In the genomic region with DNA sequence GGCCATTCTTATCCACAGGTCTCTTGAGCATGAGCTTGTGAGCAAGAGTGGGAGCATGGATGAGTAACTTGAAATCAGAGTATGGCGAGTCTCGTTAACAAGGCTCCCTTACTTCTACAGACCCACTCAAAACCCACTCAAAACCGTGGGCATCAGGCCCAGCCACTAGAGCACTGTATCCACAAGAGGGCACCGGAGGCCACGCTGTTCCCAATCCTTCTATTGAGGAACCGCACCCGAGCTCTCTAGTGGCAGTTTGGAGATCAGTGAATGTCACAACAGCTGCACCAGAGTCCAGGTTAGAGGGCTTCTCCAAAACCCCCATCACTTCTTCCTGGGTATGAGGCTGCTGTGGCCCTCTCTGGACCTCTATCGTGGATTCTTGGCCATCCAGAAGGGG, we compare ENCODE assay signal across 8 mouse cellular contexts. TPM values are rescaled to one million over a fixed set of nuclear protein-coding genes. Genes with fewer than 3 reads are reported as not detected.
DNase-seq lines count a peak whose midpoint lies in the region; TF ChIP-seq lines count a peak whose summit lies in the region.

No protein-coding gene starts in this region.

- H3K9ac ChIP-seq in MEL (ENCODE audit: control insufficient read depth, low read depth, low read length, poor library complexity, severe bottlenecking): no peak overlapping the region

- no peak for TF ChIP-seq POLR2A in MEL (IDR thresholded peaks at IDR 0.05; ENCODE audit: control insufficient read depth in 1 of 2, insufficient read depth in 1 of 2, low read depth in 1 of 2, low read length in 2 of 2, poor library complexity in 1 of 2)

- intact Hi-C loops in heart, postnatal 10 days (cut with DNase I): loop anchor here (1.0 kb wide), 1 partner anchor 184 kb away; no protein-coding TSS in a partner anchor

- TF ChIP-seq CTCF in MEL (IDR thresholded peaks at IDR 0.05 in 2 of 3, conservative IDR thresholded peaks at IDR 0.05 in 1 of 3; ENCODE audit: control insufficient read depth in 1 of 3, insufficient read depth in 1 of 3, low read depth in 2 of 3, low read length in 3 of 3, poor library complexity in 1 of 3, severe bottlenecking in 1 of 3): peak in 1 of 3 experiments; percentile 17; a peak in 1 of 6 replicates

- no peak overlapping the region for H3K27ac ChIP-seq in MEL (ENCODE audit: control insufficient read depth, low read depth, low read length)

- no peak for TF ChIP-seq EP300 in MEL (IDR thresholded peaks at IDR 0.05; ENCODE audit: low read depth in 1 of 2, low read length in 2 of 2)

- H3K9me3 ChIP-seq in MEL (replicated peaks; ENCODE audit: insufficient read depth, low read length): no peaks in the 10 kb centered on the region

- no peaks in the 10 kb centered on the region for H3K79me2 ChIP-seq in MEL (ENCODE audit: control insufficient read depth, insufficient read depth, low read length, poor library complexity)

- H3K27me3 ChIP-seq in MEL (ENCODE audit: control insufficient read depth in 1 of 2, insufficient read depth in 2 of 2, low read length in 2 of 2): no peaks in the 10 kb centered on the region

- TF ChIP-seq RAD21 in MEL (IDR thresholded peaks at IDR 0.05; ENCODE audit: low read depth, low read length): no peak

- no peaks in the 10 kb centered on the region for H3K36me3 ChIP-seq in MEL (ENCODE audit: control insufficient read depth in 1 of 2, insufficient read depth in 2 of 2, low read length in 2 of 2)

- DNase-seq in cerebellum, adult 11 months: peak; percentile 20
- DNase-seq in cerebellum, adult 11-12 months: no peak
- DNase-seq in MEL (ENCODE audit: low read depth, low spot score): no peak
- DNase-seq in embryo, embryonic 10 days (ENCODE audit: low spot score): peak; percentile 77
- peak; percentile 56 to 78 for DNase-seq in heart, postnatal 10 days
- DNase-seq in layer of hippocampus, postnatal 10 days (ENCODE audit: low spot score in 2 of 2): peak; percentile 66 to 73
- DNase-seq in mesoderm, embryonic 11.5 days (ENCODE audit: low read depth, low spot score): peak; percentile 30
- no peak for DNase-seq in spleen, postnatal 4 days (ENCODE audit: low spot score in 2 of 2)

- no peaks in the 10 kb centered on the region for H3K4me1 ChIP-seq in MEL (ENCODE audit: control insufficient read depth in 1 of 2, insufficient read depth in 2 of 2, low read length in 2 of 2)

- H3K4me3 ChIP-seq in MEL (ENCODE audit: control insufficient read depth in 1 of 2, insufficient read depth in 1 of 2, low read depth in 2 of 2, low read length in 2 of 2): no peak overlapping the region

TF ChIP-seq in MEL, 35 proteins besides CTCF, POLR2A, EP300 and RAD21:
- no peak for TF ChIP-seq JUND (IDR thresholded peaks at IDR 0.05; ENCODE audit: low read depth, low read length)
- TF ChIP-seq SMC3 (IDR thresholded peaks at IDR 0.05; ENCODE audit: low read depth, low read length): 0 out of 2 replicates have a peak, but pooled peaks have one; percentile 12

RNA-seq across cellular contexts. Expression of gene Ret, which starts 2.4 kb away (rescaled TPM):
- total RNA-seq in MEL (2012; rRNA removed): not detected in 2 replicates
- not detected for polyA plus RNA-seq in MEL (2012; ENCODE audit: insufficient read depth in 1 of 2, insufficient read length in 2 of 2, low read depth in 1 of 2, low replicate concordance in 2 of 2, missing spikeins in 1 of 2)
- total RNA-seq in heart, postnatal 10 days (2021): 1 to 10 TPM; 8.3 to 8.6 TPM
- total RNA-seq in layer of hippocampus, postnatal 10 days (2021): 1 to 10 TPM; 6.4 to 6.8 TPM

RNA-seq across cellular contexts. Expression of gene Csgalnact2, which starts 56.2 kb away (rescaled TPM):
- total RNA-seq in MEL (2012; rRNA removed): 22.4 and 24.5 TPM in 2 replicates
- polyA plus RNA-seq in MEL (2012; ENCODE audit: insufficient read depth in 1 of 2, insufficient read length in 2 of 2, low read depth in 1 of 2, low replicate concordance in 2 of 2, missing spikeins in 1 of 2): 100 to 1,000 TPM in 1 of 2 experiments, 10 to 100 TPM in 1; 17.5 to 119 TPM
- total RNA-seq in heart, postnatal 10 days (2021): 10 to 100 TPM; 19.1 to 20.2 TPM
- 10 to 100 TPM; 12.2 to 12.3 TPM for total RNA-seq in layer of hippocampus, postnatal 10 days (2021)

Comparison
In these comparisons a context has a peak if more than half of its experiments do, and no peak if none do; other contexts are left out.
1. DNase-seq: peak in cerebellum, adult 11 months (single experiment), embryo, embryonic 10 days (single experiment), heart, postnatal 10 days (2 of 2), layer of hippocampus, postnatal 10 days (2 of 2) and mesoderm, embryonic 11.5 days (single experiment); none in cerebellum, adult 11-12 months (single experiment), MEL (single experiment) and spleen, postnatal 4 days (0 of 2).